Mouse (Mus musculus) lung, embryonic 14.5 days (tissue): ENCODE measurements around the gene Cnpy4. TPM values are rescaled to one million over a fixed set of nuclear protein-coding genes. Genes with fewer than 3 reads are reported as not detected.
"Not testable (repeated sequence)": the region's sequence is repeated elsewhere in the genome, so short reads cannot be mapped to it uniquely, and the experiment has no call there.

ENCODE experiments used
- ATAC-seq: fragments of 200-750 bp; cut with Nextera tagmentation; 2 replicates; pipeline ENCODE4 v1.8.0; 2017; ENCODE audit warnings: mild to moderate bottlenecking, moderate TSS enrichment, moderate library complexity; ENCODE audit not compliant: insufficient read depth
- DNase-seq: peaks from one replicate; pipeline ENCODE4 v3.0.0-alpha.2; 2015
- H3K27ac ChIP-seq: fragments of 300-500 bp; sonication (generic); 2 replicates; pipeline ENCODE4 v1.5.1; 2014; ENCODE audit warnings: low read depth, mild to moderate bottlenecking, moderate library complexity
- H3K27me3 ChIP-seq: fragments of 300-500 bp; sonication (generic); 2 replicates; pipeline ENCODE4 v1.6.1; 2014; ENCODE audit warnings: low read length, control low read depth; ENCODE audit not compliant: insufficient read depth
- H3K36me3 ChIP-seq: fragments of 300-500 bp; sonication (generic); 2 replicates; pipeline ENCODE4 v1.6.1; 2014; ENCODE audit warnings: control low read depth; ENCODE audit not compliant: insufficient read depth
- H3K4me1 ChIP-seq: fragments of 300-500 bp; sonication (generic); 2 replicates; pipeline ENCODE4 v1.6.1; 2014; ENCODE audit warnings: antibody characterized with exemption, control low read depth; ENCODE audit not compliant: insufficient read depth
- H3K4me2 ChIP-seq: fragments of 300-500 bp; sonication (generic); 2 replicates; pipeline ENCODE4 v1.6.1; 2014; ENCODE audit warnings: mild to moderate bottlenecking
- H3K4me3 ChIP-seq: fragments of 300-500 bp; sonication (generic); 2 replicates; pipeline ENCODE4 v1.5.1; 2014; ENCODE audit warnings: low read depth, low read length
- H3K9ac ChIP-seq: fragments of 300-500 bp; sonication (generic); 2 replicates; pipeline ENCODE4 v1.6.1; 2014
- H3K9me3 ChIP-seq: fragments of 300-500 bp; sonication (generic); 2 replicates; pipeline ENCODE4 v1.6.1; 2016; ENCODE audit warnings: low read depth, low read length, control low read depth
- CTCF ChIP-seq: IDR thresholded peaks from 2 replicates; pipeline ENCODE4 v1.5.1; 2016; ENCODE audit warnings: antibody characterized with exemption, low read depth
- WGBS: fragments of 180-500 bp; shearing (Covaris S2); extraction: QIAGEN DNeasy Blood & Tissue Kit; methylation state at CpG from one replicate; pipeline ENCODE4 v1.1.7; 2014; 5-methylcytosine and 5-hydroxymethylcytosine counted together
- polyA plus RNA-seq: library from polyadenylated mRNA; unstranded; fragments of >200 nt; fragmentation: Nextera tagmentation; extraction: Ambion mirVana; gene quantifications from 2 replicates; pipeline ENCODE4 v1.2.1, GENCODE M21; 2014

Cnpy4 gene
- polyA plus RNA-seq, 1 experiment from 2014 or later, result 59.0 TPM

GRCm38 (mm10) chr5:138202086-138202485 lies 14.8 kb downstream of the Cnpy4 start:
- no peak for ATAC-seq
- Histone ChIP-seq H3K4me3 (no peak overlapping the region), H3K36me3 (no peaks in the 10 kb centered on the region), H3K4me2 (no peak overlapping the region), H3K4me1 (no peaks in the 10 kb centered on the region), H3K27ac (no peak overlapping the region), H3K27me3 (no peaks in the 10 kb centered on the region), H3K9me3 (no peaks in the 10 kb centered on the region), H3K9ac (no peak overlapping the region)
- no peak for DNase-seq
- 80% methylated on average over 3 of the region's 3 CpGs for WGBS
- no peak for TF ChIP-seq CTCF

- H3K9me3 ChIP-seq, result no peaks in the 10 kb centered on the region
- 69% methylated on average over 1 of the region's 1 CpGs for WGBS
- no peak overlapping the region for H3K27ac ChIP-seq
- H3K4me3 ChIP-seq, result no peak overlapping the region
- TF ChIP-seq CTCF, result no peak
- H3K4me2 ChIP-seq, result no peak overlapping the region
- ATAC-seq, result no peak
- no peaks in the 10 kb centered on the region for H3K4me1 ChIP-seq
- H3K36me3 ChIP-seq, result no peaks in the 10 kb centered on the region
- no peak for DNase-seq
- no peak overlapping the region for H3K9ac ChIP-seq
- no peaks in the 10 kb centered on the region for H3K27me3 ChIP-seq
Measured at GRCm38 (mm10) chr5:138207253-138207652, 20.0 kb downstream of the Cnpy4 start.

GRCm38 (mm10) chr5:138207873-138208272 lies 20.6 kb downstream of the Cnpy4 start:
- H3K4me3 ChIP-seq, result no peak overlapping the region
- TF ChIP-seq CTCF, result no peak
- no peak overlapping the region for H3K4me2 ChIP-seq
- ATAC-seq, result no peak
- no peak for DNase-seq
- H3K27ac ChIP-seq, result no peak overlapping the region
- WGBS, result 74% methylated on average over 4 of the region's 4 CpGs
- H3K9me3 ChIP-seq, result no peaks in the 10 kb centered on the region; the same call in 1 of the 2 replicates
- no peaks in the 10 kb centered on the region for H3K36me3 ChIP-seq
- H3K9ac ChIP-seq, result no peak overlapping the region
- H3K27me3 ChIP-seq, result no peaks in the 10 kb centered on the region
- H3K4me1 ChIP-seq, result no peaks in the 10 kb centered on the region

GRCm38 (mm10) chr5:138216632-138217031 lies 29.3 kb downstream of the Cnpy4 start:
- not testable (repeated sequence) for H3K4me3 ChIP-seq, H3K4me2 ChIP-seq, H3K27me3 ChIP-seq, ATAC-seq, H3K27ac ChIP-seq, DNase-seq, H3K9me3 ChIP-seq, H3K36me3 ChIP-seq, H3K4me1 ChIP-seq, H3K9ac ChIP-seq
- WGBS, result 90% methylated on average over 13 of the region's 13 CpGs

- H3K9ac ChIP-seq, result no peak overlapping the region
- no peaks in the 10 kb centered on the region for H3K4me1 ChIP-seq
- no peak overlapping the region for H3K27ac ChIP-seq
- no peak for DNase-seq
- WGBS, result 29% methylated on average over 2 of the region's 2 CpGs
- no peak for TF ChIP-seq CTCF
- no peaks in the 10 kb centered on the region for H3K27me3 ChIP-seq
- H3K36me3 ChIP-seq, result no peaks in the 10 kb centered on the region
- H3K4me3 ChIP-seq, result no peak overlapping the region
- no peak overlapping the region for H3K4me2 ChIP-seq
- H3K9me3 ChIP-seq, result no peaks in the 10 kb centered on the region
- no peak for ATAC-seq
Measured at GRCm38 (mm10) chr5:138219864-138220263, 32.6 kb downstream of the Cnpy4 start.

GRCm38 (mm10) chr5:138222111-138222510 lies 34.8 kb downstream of the Cnpy4 start:
- ATAC-seq, result no peak
- H3K36me3 ChIP-seq, result no peaks in the 10 kb centered on the region
- peak; percentile 90 for DNase-seq
- H3K4me2 ChIP-seq, result no peak overlapping the region
- no peak overlapping the region for H3K27ac ChIP-seq
- no peaks in the 10 kb centered on the region for H3K9me3 ChIP-seq
- no peaks in the 10 kb centered on the region for H3K4me1 ChIP-seq
- H3K4me3 ChIP-seq, result no peak overlapping the region
- TF ChIP-seq CTCF, result peak; percentile 79
- no peak overlapping the region for H3K9ac ChIP-seq
- WGBS, result 25% methylated on average over 4 of the region's 4 CpGs
- H3K27me3 ChIP-seq, result no peaks in the 10 kb centered on the region

- DNase-seq (no peak), ATAC-seq (no peak)
- H3K27me3 ChIP-seq, result no peaks in the 10 kb centered on the region
- H3K4me1 ChIP-seq, result no peaks in the 10 kb centered on the region
- H3K9me3 ChIP-seq, result no peaks in the 10 kb centered on the region
- H3K9ac ChIP-seq, result no peak overlapping the region
- no peak overlapping the region for H3K27ac ChIP-seq
- H3K4me3 ChIP-seq, result no peak overlapping the region
- no peaks in the 10 kb centered on the region for H3K36me3 ChIP-seq
- TF ChIP-seq CTCF, result no peak
- no peak overlapping the region for H3K4me2 ChIP-seq
- 52% methylated on average over 3 of the region's 3 CpGs for WGBS
Measured at GRCm38 (mm10) chr5:138223287-138223686, 36.0 kb downstream of the Cnpy4 start.

GRCm38 (mm10) chr5:138225700-138226099 lies 38.4 kb downstream of the Cnpy4 start, which contains the start of gene Nxpe5:
Gene Nxpe5 (plus strand): TSS chr5:138225898.
- Histone ChIP-seq H3K4me3 (no peak within 1 kb of the TSS), H3K9me3 (no peaks in the 10 kb centered on the region), H3K4me1 (no peaks in the 10 kb centered on the region), H3K27me3 (no peaks in the 10 kb centered on the region), H3K9ac (no peak within 1 kb of the TSS), H3K36me3 (no peaks in the 10 kb centered on the region), H3K4me2 (no peak within 1 kb of the TSS), H3K27ac (no peak within 1 kb of the TSS)
- no peak for TF ChIP-seq CTCF
- 51% methylated on average over 2 of the region's 2 CpGs for WGBS
- DNase-seq (no peak), ATAC-seq (no peak)
